Mouse (Mus musculus): ENCODE measurements at regions not wholly inside any gene's neighbourhood (a gene's known extent, or its start where the extent isn't known, plus 50 kb on each side); places are given as distances from the start of the nearest gene placed in this dataset.
A peak's percentile ranks its signal among the peaks of the same experiment; 100 is the strongest.

- Histone ChIP-seq H3K4me1 (peaks cover 9% of the 10 kb centered on the region), H3K9ac (no peak overlapping the region), H3K36me3 (no peaks in the 10 kb centered on the region), H3K9me3 (replicated peaks) (no peaks in the 10 kb centered on the region), H3K4me2 (replicated peaks) (no peak overlapping the region), H3K27ac (no peak overlapping the region), H3K27me3 (no peaks in the 10 kb centered on the region), H3K4me3 (no peak overlapping the region)
- ATAC-seq (ENCODE audit: low FRiP score) = no peak
- 91% methylated on average over 10 of the region's 10 CpGs for WGBS
Measured at GRCm38 (mm10) chr1:154148948-154149347, 52.0 kb upstream of the Zfp648 start.

DNA sequence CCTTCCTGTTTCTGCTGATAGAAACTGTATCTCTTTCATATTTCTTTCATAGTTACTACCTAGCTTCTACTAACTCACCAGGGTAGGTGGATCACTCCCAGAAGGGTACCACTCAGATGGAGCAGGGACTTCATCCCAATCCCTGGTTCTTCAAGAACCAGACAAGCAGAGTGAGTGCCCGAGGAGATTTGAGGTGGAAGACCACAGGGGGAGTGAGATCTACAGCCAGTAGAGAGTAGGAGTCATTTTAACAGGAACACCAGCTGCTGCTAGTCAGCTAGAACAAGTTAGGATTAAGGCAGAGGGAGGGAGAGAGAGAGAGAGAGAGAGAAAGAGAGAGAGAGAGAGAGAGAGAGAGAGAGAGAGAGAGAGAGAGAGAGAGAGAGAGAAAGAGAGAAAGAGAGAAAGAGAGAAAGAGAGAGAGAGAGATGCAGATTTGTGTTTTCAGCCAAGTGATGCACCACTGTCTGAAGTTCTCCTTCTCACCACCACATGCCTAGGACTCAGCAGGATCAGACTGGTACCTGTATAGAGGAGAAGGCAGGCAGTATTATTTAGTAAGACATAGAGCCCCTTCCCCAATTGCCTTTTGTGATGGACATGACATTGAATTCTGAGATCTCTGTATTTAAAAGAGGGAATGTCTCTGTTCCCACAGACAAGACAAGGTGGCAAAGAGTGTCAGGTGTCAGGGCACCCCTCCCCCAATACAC is 51.4 kb upstream of the Zfp648 start:
- Histone ChIP-seq H3K4me2 (replicated peaks) (no peak overlapping the region), H3K9ac (no peak overlapping the region), H3K27me3 (no peaks in the 10 kb centered on the region), H3K9me3 (replicated peaks) (no peaks in the 10 kb centered on the region), H3K27ac (0 out of 2 replicates have a peak overlapping the region, but pooled peaks have one; percentile 12), H3K36me3 (no peaks in the 10 kb centered on the region), H3K4me3 (no peak overlapping the region), H3K4me1 (peaks cover 9% of the 10 kb centered on the region)
- ATAC-seq (ENCODE audit: low FRiP score) = 0 out of 2 replicates have a peak, but pooled peaks have one; percentile 40
- WGBS = 61% methylated on average over 1 of the region's 1 CpGs

- Histone ChIP-seq H3K9ac (no peak overlapping the region), H3K9me3 (replicated peaks) (no peaks in the 10 kb centered on the region), H3K4me3 (no peak overlapping the region), H3K27ac (0 out of 2 replicates have a peak overlapping the region, but pooled peaks have one; percentile 12), H3K4me2 (replicated peaks) (no peak overlapping the region), H3K27me3 (no peaks in the 10 kb centered on the region), H3K36me3 (no peaks in the 10 kb centered on the region), H3K4me1 (peaks cover 9% of the 10 kb centered on the region)
- ATAC-seq (ENCODE audit: low FRiP score) = peak; percentile 78
- 30% methylated on average over 8 of the region's 8 CpGs for WGBS
Measured at GRCm38 (mm10) chr1:154150167-154150851, 50.7 kb upstream of the Zfp648 start.

Measured in hindbrain, embryonic 12.5 days (tissue).